Mouse (Mus musculus) embryonic fibroblast, embryonic 13.5 days (primary cell): ENCODE results near the gene Lars2. TPM values are rescaled to one million over a fixed set of nuclear protein-coding genes. Genes with fewer than 3 reads are reported as not detected.

Experiments
- H3K27ac ChIP-seq: 2 replicates; pipeline ENCODE4 v1.5.1; 2012; ENCODE audit warnings: low read length, control low read depth, inconsistent platforms; ENCODE audit not compliant: insufficient read depth
- H3K4me1 ChIP-seq: 2 replicates; pipeline ENCODE4 v1.6.1; 2011; ENCODE audit warnings: low read length; ENCODE audit not compliant: control insufficient read depth, insufficient read depth
- H3K4me3 ChIP-seq: 2 replicates; pipeline ENCODE4 v1.5.1; 2011; ENCODE audit warnings: mild to moderate bottlenecking, control low read depth, low read length; ENCODE audit not compliant: insufficient read depth
- CTCF ChIP-seq: IDR thresholded peaks from 2 replicates; pipeline ENCODE4 v1.5.1; 2011; ENCODE audit warnings: mild to moderate bottlenecking, control low read depth, low read length, moderate library complexity, borderline replicate concordance; ENCODE audit not compliant: insufficient read depth
- POLR2A ChIP-seq: IDR thresholded peaks from 2 replicates; pipeline ENCODE4 v1.6.1; 2011; ENCODE audit warnings: low read depth, mild to moderate bottlenecking, control low read depth, low read length, moderate library complexity
- polyA plus RNA-seq: library from polyadenylated mRNA; stranded (reverse); fragments of >200 nt; gene quantifications from 2 replicates; pipeline ENCODE4 v1.2.4, GENCODE M21; 2011; ENCODE audit warnings: low read depth; ENCODE audit not compliant: missing spikeins, insufficient read length

The Lars2 gene
- polyA plus RNA-seq, 1 experiment: 9,134 TPM

GRCm38 (mm10) chr9:123473377-123473776 is 106.7 kb downstream of the Lars2 start:
- Histone ChIP-seq H3K4me1 (peaks cover 3% of the 10 kb centered on the region), H3K4me3 (no peak overlapping the region)

GRCm38 (mm10) chr9:123475569-123475968 is 108.8 kb downstream of the Lars2 start:
- Histone ChIP-seq H3K4me1 (peaks cover 3% of the 10 kb centered on the region), H3K27ac (no peak overlapping the region), H3K4me3 (no peak overlapping the region)
- TF ChIP-seq CTCF (no peak), POLR2A (no peak)

More at GRCm38 (mm10) chr9:123473377-123473776, 106.7 kb downstream of the Lars2 start:
- TF ChIP-seq POLR2A (no peak), CTCF (no peak)
- peak overlapping the region; percentile 15; the same call in 1 of the 2 replicates for H3K27ac ChIP-seq

DNA sequence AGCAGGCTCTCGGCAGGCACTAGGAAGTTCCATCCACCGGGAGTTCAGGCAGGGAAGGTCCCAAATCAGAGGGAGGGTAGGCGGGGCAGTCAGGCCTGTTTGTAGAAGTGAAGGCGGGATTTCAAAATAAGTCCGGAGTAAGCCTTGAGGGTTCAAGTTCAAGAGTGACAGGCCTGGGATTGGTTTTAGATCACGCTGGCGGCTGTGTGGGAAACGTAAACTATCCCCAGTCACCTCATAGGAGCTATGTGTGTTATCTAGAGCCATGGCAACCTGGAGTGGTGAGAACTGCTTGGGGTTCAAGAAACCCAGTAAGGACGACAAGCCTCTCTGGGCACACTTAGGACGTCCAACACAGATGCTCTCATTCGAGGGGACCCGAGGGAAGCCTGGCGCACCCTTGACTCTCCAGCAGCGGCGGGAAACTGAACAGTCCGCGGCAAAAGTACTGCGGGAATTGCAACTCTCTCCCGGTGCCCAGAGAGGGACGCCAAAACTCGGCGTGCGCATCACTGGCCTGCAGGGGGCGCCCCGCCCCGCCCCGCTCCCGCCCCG is 111.4 kb downstream of the Lars2 start:
- Histone ChIP-seq H3K4me3 (peak overlapping the region; percentile 28), H3K4me1 (peaks cover 9% of the 10 kb centered on the region), H3K27ac (no peak overlapping the region)
- peak; percentile 41; the same call in 1 of the 2 replicates for TF ChIP-seq CTCF
- TF ChIP-seq POLR2A: no peak

DNA sequence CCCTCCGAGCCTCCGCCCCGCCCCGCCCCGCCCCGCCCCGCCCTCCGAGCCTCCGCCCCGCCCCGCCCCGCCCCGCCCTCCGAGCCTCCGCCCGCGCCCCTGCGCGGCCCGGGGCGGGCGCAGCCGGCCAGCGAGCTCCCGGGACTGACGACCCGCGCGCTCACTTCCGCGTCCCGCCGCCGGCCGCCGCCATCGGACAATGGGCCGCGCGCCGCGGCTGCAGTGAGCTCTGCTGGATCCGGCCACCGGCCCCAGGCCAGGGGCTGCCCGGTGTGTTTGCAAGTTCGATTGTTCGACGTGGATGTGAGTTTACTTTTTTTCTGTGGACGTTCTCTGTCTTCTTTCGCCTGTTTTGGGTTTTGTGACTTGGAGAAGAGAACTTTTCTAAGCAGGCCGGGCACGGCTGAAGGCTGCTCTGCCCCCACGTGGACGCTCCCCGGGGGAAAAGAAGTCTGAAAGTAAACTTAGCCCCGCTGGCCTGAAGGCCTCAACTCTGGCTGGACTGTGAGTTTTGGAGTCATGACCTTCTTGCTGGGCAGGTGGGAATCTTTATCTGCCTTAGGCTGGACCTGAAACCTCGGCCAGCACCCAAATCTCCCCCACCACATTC is 112.0 kb downstream of the Lars2 start, which contains the start of gene Limd1:
TSS of gene Limd1 (plus strand) at position 121 of the 610 bp plus-strand sequence.
- H3K27ac ChIP-seq: peak within 1 kb of the TSS; percentile 58
- peak within 1 kb of the TSS; percentile 74 for H3K4me3 ChIP-seq
- H3K4me1 ChIP-seq: peaks cover 6% of the 10 kb centered on the region; the same call in 1 of the 2 replicates
- TF ChIP-seq CTCF: no peak
- TF ChIP-seq POLR2A: peak; percentile 65

DNA sequence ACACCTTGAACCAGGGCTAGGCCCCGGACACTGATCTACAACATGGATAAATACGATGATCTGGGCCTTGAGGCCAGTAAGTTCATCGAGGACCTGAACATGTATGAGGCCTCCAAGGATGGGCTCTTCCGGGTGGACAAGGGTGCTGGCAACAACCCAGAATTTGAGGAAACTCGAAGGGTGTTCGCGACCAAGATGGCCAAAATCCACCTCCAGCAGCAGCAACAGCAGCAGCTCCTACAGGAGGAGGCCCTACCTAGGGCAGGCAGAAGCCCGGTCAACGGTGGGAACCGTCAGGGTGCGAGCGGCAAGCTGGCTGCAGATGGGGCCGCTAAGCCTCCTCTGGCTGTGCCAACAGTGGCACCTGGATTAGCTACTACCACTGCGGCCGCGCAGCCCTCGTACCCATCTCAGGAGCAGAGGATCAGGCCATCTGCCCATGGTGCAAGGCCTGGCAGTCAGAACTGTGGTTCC is 112.5 kb downstream of the Lars2 start:
- peak overlapping the region; percentile 58 for H3K27ac ChIP-seq
- TF ChIP-seq CTCF (no peak), POLR2A (no peak)
- peaks cover 6% of the 10 kb centered on the region; the same call in 1 of the 2 replicates for H3K4me1 ChIP-seq
- H3K4me3 ChIP-seq: peak overlapping the region; percentile 74

- Histone ChIP-seq H3K4me1 (peaks cover 6% of the 10 kb centered on the region; the same call in 1 of the 2 replicates), H3K27ac (no peak overlapping the region), H3K4me3 (peak overlapping the region; percentile 74)
- TF ChIP-seq POLR2A: no peak
- TF ChIP-seq CTCF: no peak
Measured at GRCm38 (mm10) chr9:123479876-123480252, 113.1 kb downstream of the Lars2 start.

DNA sequence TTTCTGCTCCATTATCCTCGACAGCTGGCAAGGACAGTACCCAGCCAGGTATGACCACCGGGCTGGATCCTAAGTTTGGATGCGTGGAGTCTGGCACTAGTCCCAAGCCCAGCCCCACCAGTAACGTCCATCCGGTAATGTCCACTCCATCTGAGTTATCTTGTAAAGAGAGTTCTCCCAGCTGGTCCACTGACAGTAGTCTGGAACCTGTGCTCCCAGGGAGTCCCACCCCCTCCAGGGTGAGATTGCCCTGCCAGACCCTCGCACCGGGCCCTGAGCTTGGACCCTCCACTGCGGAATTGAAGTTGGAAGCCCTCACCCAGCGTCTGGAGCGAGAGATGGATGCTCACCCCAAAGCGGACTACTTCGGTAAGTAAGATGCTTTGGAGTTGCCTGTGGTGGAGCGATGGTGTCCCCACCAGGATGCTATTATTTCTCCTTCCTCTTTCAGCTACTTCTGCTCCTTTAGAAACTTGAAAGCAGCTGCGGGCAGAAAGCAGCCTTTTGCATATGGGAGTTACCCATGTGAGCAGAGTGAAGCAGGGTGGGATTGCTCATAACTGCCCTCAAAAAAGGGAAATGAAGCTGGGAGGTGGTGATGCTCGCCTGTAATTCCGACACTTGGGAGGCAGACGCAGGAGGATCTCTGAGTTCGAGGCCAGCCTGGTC is 113.7 kb downstream of the Lars2 start:
- Histone ChIP-seq H3K4me3 (peak overlapping the region; percentile 74), H3K27ac (no peak overlapping the region), H3K4me1 (peaks cover 6% of the 10 kb centered on the region; the same call in 1 of the 2 replicates)
- no peak for TF ChIP-seq POLR2A
- no peak for TF ChIP-seq CTCF

DNA sequence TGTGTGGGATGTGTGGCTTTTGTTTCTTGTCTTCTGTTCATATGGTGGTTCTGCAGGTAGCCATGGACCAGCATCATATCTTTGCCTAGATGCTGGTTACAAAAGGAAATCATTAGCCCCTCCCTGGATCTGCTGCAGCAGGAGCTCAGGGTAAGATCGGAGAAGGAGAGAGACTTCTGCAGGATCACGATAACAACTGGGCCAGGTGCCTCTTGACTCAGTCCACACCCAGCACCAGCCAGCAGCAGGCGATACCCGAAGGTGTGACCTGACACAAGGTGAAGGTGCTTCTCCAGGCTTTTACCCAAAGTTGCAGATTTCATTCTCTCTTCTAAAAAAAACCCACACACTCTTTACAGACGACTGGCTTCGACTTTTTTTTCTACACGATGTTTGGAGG is 114.4 kb downstream of the Lars2 start:
- Histone ChIP-seq H3K4me1 (peaks cover 6% of the 10 kb centered on the region; the same call in 1 of the 2 replicates), H3K27ac (no peak overlapping the region), H3K4me3 (peak overlapping the region; percentile 74)
- no peak for TF ChIP-seq POLR2A
- no peak for TF ChIP-seq CTCF

DNA sequence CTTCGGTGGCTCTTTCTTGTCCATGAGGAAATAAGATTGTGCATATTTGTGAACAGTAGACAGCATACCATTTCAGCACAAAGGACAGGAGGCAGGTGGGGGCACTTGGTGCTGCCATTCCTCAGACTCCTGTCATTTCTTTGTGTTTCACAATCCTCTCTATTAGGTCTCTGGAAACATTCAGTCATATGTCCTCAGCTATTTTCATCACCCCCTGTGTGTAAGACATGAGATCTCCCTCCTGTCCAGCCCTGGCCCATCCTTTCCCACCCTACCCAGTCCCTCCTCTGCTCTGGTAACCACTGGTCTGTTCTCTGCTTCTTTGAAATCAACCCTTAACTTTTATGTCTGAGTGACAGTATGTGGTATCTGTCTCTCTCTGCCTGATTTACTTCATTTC is 116.9 kb downstream of the Lars2 start:
- no peak overlapping the region for H3K27ac ChIP-seq
- no peak overlapping the region for H3K4me3 ChIP-seq
- TF ChIP-seq POLR2A (no peak), CTCF (no peak)
- peaks cover 6% of the 10 kb centered on the region; the same call in 1 of the 2 replicates for H3K4me1 ChIP-seq
